Mouse (Mus musculus): ENCODE results near the gene H3f3a.

DNA sequence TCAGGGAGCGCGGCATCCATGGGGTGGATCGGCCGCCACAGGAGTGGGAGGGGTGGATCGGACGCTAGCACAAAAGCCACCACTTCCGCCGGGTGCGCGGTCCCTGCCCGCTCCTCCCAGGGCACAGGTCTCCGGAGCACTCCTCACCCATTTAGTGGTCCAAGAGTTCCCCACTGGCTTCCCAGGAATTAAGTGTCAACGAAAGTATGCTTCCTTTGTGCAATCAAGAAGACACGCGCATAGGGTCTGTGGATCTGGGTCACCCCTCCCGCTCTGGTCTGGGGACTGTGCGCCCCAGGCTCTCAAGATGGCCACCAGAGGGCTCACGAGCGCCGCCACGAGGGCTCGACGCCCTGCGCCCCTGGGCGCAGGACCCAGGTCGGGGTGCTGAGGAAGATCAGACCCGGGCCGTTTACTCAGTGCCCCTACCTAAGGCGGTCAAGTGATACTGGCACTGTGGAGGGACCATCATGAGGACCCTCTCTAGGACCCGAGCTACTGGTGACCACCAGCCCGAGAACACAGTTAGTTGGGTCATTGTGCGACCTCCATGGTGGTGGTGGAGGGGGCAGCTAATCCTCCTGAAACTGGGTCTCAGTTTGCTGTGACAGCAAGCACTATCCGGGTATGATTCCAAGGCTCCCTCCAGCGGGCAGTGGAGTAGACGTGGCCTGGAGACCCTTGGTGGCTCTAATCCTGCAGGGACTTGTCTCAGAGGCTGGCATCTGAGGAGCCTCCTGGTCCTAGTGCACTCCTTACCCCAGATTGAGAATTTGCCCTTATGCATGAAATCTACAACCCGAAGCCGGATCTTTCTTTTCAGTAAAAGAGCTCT, 45.2 kb downstream of the H3f3a start:
- TF ChIP-seq POLR2A (IDR thresholded peaks at IDR 0.05; ENCODE audit: borderline replicate concordance, extremely low read depth, insufficient read depth, insufficient read length, poor library complexity, severe bottlenecking) (peak; percentile 23; the same call in 1 of the 2 replicates), CTCF (IDR thresholded peaks at IDR 0.05; ENCODE audit: borderline replicate concordance, extremely low read depth, insufficient read depth, insufficient read length) (peak; percentile 71)
